Mouse (Mus musculus) liver, postnatal 0 days (tissue): Measurements from ENCODE around the gene Dnmt3c.

Source experiments
- CTCF ChIP-seq: sonication (generic); IDR thresholded peaks from 2 replicates; pipeline ENCODE4 v1.5.1; 2016; ENCODE audit warnings: antibody characterized with exemption, low read depth
- EP300 ChIP-seq: IDR thresholded peaks from 2 replicates; pipeline ENCODE4 v1.6.1; 2016; ENCODE audit warnings: antibody characterized with exemption, low read depth, mild to moderate bottlenecking

DNA sequence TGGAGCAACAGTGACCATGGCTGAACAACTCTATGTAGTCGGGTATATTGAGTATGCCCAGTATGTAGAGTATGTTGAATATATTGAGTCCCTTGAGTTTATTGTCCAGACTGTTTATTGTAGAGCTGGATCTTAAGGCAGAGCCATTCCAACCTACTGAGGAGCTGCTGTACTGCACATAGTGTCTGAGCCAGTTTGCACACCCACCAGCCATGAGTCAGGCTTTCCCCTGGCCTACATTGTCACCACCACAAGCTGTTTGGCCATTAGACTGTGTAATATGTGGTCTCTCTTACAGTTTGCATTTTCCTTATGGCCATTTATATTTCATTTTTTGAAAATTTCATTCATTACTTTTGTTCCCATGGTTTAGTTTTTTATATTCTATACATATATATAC is 16.5 kb upstream of the Dnmt3c start:
- TF ChIP-seq EP300 (no peak), CTCF (no peak)
